Comparison of ENCODE assay signal across 14 mouse cellular contexts in genomic region chr9:77277270-77277669, GRCm38 (mm10).
A peak's percentile ranks its signal among the peaks of the same experiment; 100 is the strongest.
DNase-seq lines count a peak whose midpoint lies in the region; ATAC-seq and TF ChIP-seq lines count a peak whose summit lies in the region.
"Had no signal": no experiment of that assay in that cellular context is flagged by ENCODE, and none has a peak within 500 bp of the region (broad histone marks: within the 10 kb centered on the region; RNA-seq: fewer than 3 reads in every experiment).

No protein-coding gene starts in this region.

- H3K27me3 ChIP-seq in heart, embryonic 10.5 days (ENCODE audit: insufficient read depth, poor library complexity, severe bottlenecking), result no peaks in the 10 kb centered on the region
- H3K27me3 ChIP-seq in forebrain, embryonic 14.5 days (replicated peaks; ENCODE audit: control insufficient read depth, insufficient read depth, low read length), result no peaks in the 10 kb centered on the region

- intact Hi-C loops in left cerebral cortex, adult 2 months (cut with DNase I), result loop anchor here (5.0 kb wide), 1 partner anchor 65 kb away; no protein-coding TSS in a partner anchor
- intact Hi-C loops in left cerebral cortex, postnatal 25 days (cut with DNase I), result no loop called here

- peak overlapping the region; percentile 78 for H3K27ac ChIP-seq in heart, embryonic 10.5 days
- peak overlapping the region; percentile 80 for H3K27ac ChIP-seq in left cerebral cortex, adult 2 months
- 0 out of 2 replicates have a peak overlapping the region, but pooled peaks have one; percentile 4 for H3K27ac ChIP-seq in forebrain, embryonic 14.5 days (ENCODE audit: low read depth, low read length)
- H3K27ac ChIP-seq: kidney, postnatal 0 days; layer of hippocampus, adult 2 months had no signal

- WGBS in heart, embryonic 10.5 days, result 67% methylated on average over 5 of the region's 5 CpGs
- 28% methylated on average over 5 of the region's 5 CpGs for WGBS in forebrain, embryonic 14.5 days

- H3K9ac ChIP-seq in forebrain, embryonic 14.5 days (ENCODE audit: low read length), result no peak overlapping the region

- H3K4me3 ChIP-seq in heart, embryonic 10.5 days, result no peak overlapping the region
- H3K4me3 ChIP-seq in left cerebral cortex, adult 2 months, result no peak overlapping the region
- no peak overlapping the region for H3K4me3 ChIP-seq in forebrain, embryonic 14.5 days (ENCODE audit: low read depth, low read length)
- H3K4me3 ChIP-seq: layer of hippocampus, adult 2 months had no signal

- DNase-seq in heart, embryonic 10.5 days (ENCODE audit: low spot score), result no peak
- no peak for DNase-seq in heart, adult 8-10 months (ENCODE audit: low spot score)
- DNase-seq in left cerebral cortex, adult 2 months (ENCODE audit: extremely low spot score in 1 of 2, low spot score in 2 of 2), result no peak
- DNase-seq in left cerebral cortex, postnatal 25 days (ENCODE audit: low spot score in 2 of 2), result no peak
- DNase-seq in forebrain, embryonic 14.5 days (ENCODE audit: low spot score), result peak; percentile 16
- DNase-seq in skeletal muscle tissue, adult 2 months (ENCODE audit: low read depth, low spot score), result peak; percentile 27
- no peak for DNase-seq in layer of hippocampus, postnatal 14 days (ENCODE audit: low spot score in 2 of 2)
- DNase-seq: adrenal gland, adult 8-10 months; right cerebral cortex, postnatal 25 days; thymus, adult 18-20 months had no signal

- peak; percentile 48; the same call in 1 of the 2 replicates for ATAC-seq in forebrain, embryonic 14.5 days
- ATAC-seq: CD4-positive, CD25-positive, alpha-beta regulatory T cell, adult 4 months; inflammation-experienced regulatory T-cells, adult 6 months had no signal

- H3K9me3 ChIP-seq in heart, embryonic 10.5 days, result no peaks in the 10 kb centered on the region
- H3K9me3 ChIP-seq in forebrain, embryonic 14.5 days (replicated peaks; ENCODE audit: control insufficient read depth, low read length), result no peaks in the 10 kb centered on the region

- no peak for TF ChIP-seq CTCF in left cerebral cortex, adult 2 months (IDR thresholded peaks at IDR 0.05)

- peaks cover 25% of the 10 kb centered on the region for H3K4me1 ChIP-seq in heart, embryonic 10.5 days
- H3K4me1 ChIP-seq in forebrain, embryonic 14.5 days (ENCODE audit: control insufficient read depth, insufficient read depth, low read length), result peaks cover 16% of the 10 kb centered on the region; the same call in 1 of the 2 replicates

- no peak overlapping the region for H3K4me2 ChIP-seq in forebrain, embryonic 14.5 days (ENCODE audit: low read length)

- H3K36me3 ChIP-seq in heart, embryonic 10.5 days, result no peaks in the 10 kb centered on the region
- H3K36me3 ChIP-seq in forebrain, embryonic 14.5 days (ENCODE audit: control insufficient read depth, insufficient read depth, low read length), result no peaks in the 10 kb centered on the region

Comparison
In these comparisons a context has a peak if more than half of its experiments do, and no peak if none do; other contexts are left out.
1. DNase-seq: peak in forebrain, embryonic 14.5 days (single experiment) and skeletal muscle tissue, adult 2 months (single experiment); none in heart, embryonic 10.5 days (single experiment), heart, adult 8-10 months (single experiment), left cerebral cortex, adult 2 months (0 of 2), left cerebral cortex, postnatal 25 days (0 of 2) and layer of hippocampus, postnatal 14 days (0 of 2).
2. H3K27ac ChIP-seq: peak in every context shown above with its lines; median percentile 80 in left cerebral cortex, adult 2 months; 78 in heart, embryonic 10.5 days; 4 in forebrain, embryonic 14.5 days.